Mouse (Mus musculus) neural tube, embryonic 11.5 days (tissue): ENCODE measurements around the gene Cops7b. TPM values are rescaled to one million over a fixed set of nuclear protein-coding genes. Genes with fewer than 3 reads are reported as not detected.
"Not testable (repeated sequence)": the region's sequence is repeated elsewhere in the genome, so short reads cannot be mapped to it uniquely, and the experiment has no call there.

Experiments
- ATAC-seq: fragments of 200-750 bp; cut with Nextera tagmentation; 2 replicates; pipeline ENCODE4 v1.8.0; 2017; ENCODE audit warnings: moderate number of reproducible peaks, mild to moderate bottlenecking, moderate TSS enrichment, moderate library complexity; ENCODE audit not compliant: insufficient read depth, low FRiP score, low TSS enrichment
- DNase-seq: peaks from one replicate; pipeline ENCODE4 v3.0.0-alpha.2; 2015; ENCODE audit warnings: low spot score
- H3K27ac ChIP-seq: fragments of 300-500 bp; sonication (generic); 2 replicates; pipeline ENCODE4 v1.5.1; 2014; ENCODE audit warnings: low read depth, mild to moderate bottlenecking, low read length
- H3K27me3 ChIP-seq: fragments of 300-500 bp; sonication (generic); 2 replicates; pipeline ENCODE4 v1.6.1; 2014; ENCODE audit warnings: mild to moderate bottlenecking, low read length, mixed read lengths; ENCODE audit not compliant: control insufficient read depth, insufficient read depth
- H3K36me3 ChIP-seq: fragments of 300-500 bp; sonication (generic); 2 replicates; pipeline ENCODE4 v1.6.1; 2014; ENCODE audit warnings: mild to moderate bottlenecking, low read length, moderate library complexity, mixed read lengths; ENCODE audit not compliant: control insufficient read depth, insufficient read depth
- H3K4me1 ChIP-seq: fragments of 300-500 bp; sonication (generic); 2 replicates; pipeline ENCODE4 v1.6.1; 2014; ENCODE audit warnings: low read length, mixed read lengths; ENCODE audit not compliant: control insufficient read depth, insufficient read depth
- H3K4me2 ChIP-seq: fragments of 300-500 bp; sonication (generic); 2 replicates; pipeline ENCODE4 v1.6.1; 2014; ENCODE audit warnings: low read depth, mild to moderate bottlenecking, moderate library complexity
- H3K4me3 ChIP-seq: fragments of 300-500 bp; sonication (generic); 2 replicates; pipeline ENCODE4 v1.5.1; 2014; ENCODE audit warnings: low read depth, low read length
- H3K9ac ChIP-seq: fragments of 300-500 bp; sonication (generic); 2 replicates; pipeline ENCODE4 v1.6.1; 2014; ENCODE audit warnings: mild to moderate bottlenecking, low read length
- H3K9me3 ChIP-seq: fragments of 300-500 bp; sonication (generic); 2 replicates; pipeline ENCODE4 v1.6.1; 2016; ENCODE audit warnings: low read length; ENCODE audit not compliant: control insufficient read depth
- WGBS: fragments of 180-500 bp; shearing (Covaris S2); extraction: QIAGEN DNeasy Blood & Tissue Kit; methylation state at CpG from one replicate; pipeline ENCODE4 v1.1.7; 2014; 5-methylcytosine and 5-hydroxymethylcytosine counted together
- polyA plus RNA-seq: library from polyadenylated mRNA; unstranded; fragments of >200 nt; fragmentation: Nextera tagmentation; extraction: Ambion mirVana; gene quantifications from 2 replicates; pipeline ENCODE4 v1.2.1, GENCODE M21; 2014

Cops7b gene
- polyA plus RNA-seq: 63.7 and 65.4 TPM in 2 replicates

GRCm38 (mm10) chr1:86582451-86583096 is at the start of gene Cops7b, which contains the start of gene Pde6d:
Gene Cops7b (plus strand): TSS chr1:86582904.
Gene Pde6d (minus strand): TSS chr1:86582629.
- no peaks in the 10 kb centered on the region for H3K36me3 ChIP-seq
- ATAC-seq (peak; percentile 97), DNase-seq (peak; percentile 96)
- H3K4me1 ChIP-seq: 0 out of 2 replicates have a peak, but pooled peaks cover 3% of the 10 kb centered on the region
- peak within 1 kb of the TSS; percentile 71 for H3K4me3 ChIP-seq
- peak within 1 kb of the TSS; percentile 77 for H3K9ac ChIP-seq
- peak within 1 kb of the TSS; percentile 73 for H3K4me2 ChIP-seq
- H3K27ac ChIP-seq: 0 out of 2 replicates have a peak within 1 kb of the TSS, but pooled peaks have one; percentile 35
- no peaks in the 10 kb centered on the region for H3K9me3 ChIP-seq
- under 1% methylated on average over 26 of the region's 26 CpGs for WGBS
- H3K27me3 ChIP-seq: no peaks in the 10 kb centered on the region

- 82% methylated on average over 6 of the region's 6 CpGs for WGBS
- no peak for DNase-seq
- H3K27ac ChIP-seq: no peak overlapping the region
- H3K9me3 ChIP-seq: no peaks in the 10 kb centered on the region
- H3K4me2 ChIP-seq: no peak overlapping the region
- no peak overlapping the region for H3K9ac ChIP-seq
- peaks cover 12% of the 10 kb centered on the region; the same call in 1 of the 2 replicates for H3K4me1 ChIP-seq
- no peak overlapping the region for H3K4me3 ChIP-seq
- peaks cover 11% of the 10 kb centered on the region for H3K36me3 ChIP-seq
- no peaks in the 10 kb centered on the region for H3K27me3 ChIP-seq
- no peak for ATAC-seq
Observed at GRCm38 (mm10) chr1:86533411-86534130, 49.1 kb upstream of the Cops7b start.

DNA sequence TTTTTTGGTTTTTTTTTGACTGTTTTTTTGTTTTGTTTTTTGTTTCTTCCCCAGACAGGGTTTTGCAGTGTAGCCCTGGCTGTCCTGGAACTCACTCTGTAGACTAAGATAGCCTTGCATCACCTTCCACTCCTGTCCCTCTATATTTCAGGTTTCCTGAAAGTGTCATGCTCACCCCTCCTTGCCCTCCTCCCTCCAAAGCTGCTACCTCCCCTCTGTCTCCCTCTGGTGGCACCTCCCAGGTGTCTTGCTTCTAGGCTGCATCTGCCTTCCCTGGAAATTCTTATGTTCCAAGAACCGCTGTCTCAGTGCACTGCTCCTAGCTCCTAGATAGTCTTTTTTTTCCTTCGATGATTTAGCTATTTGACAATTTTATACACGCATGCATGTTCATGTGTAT is 44.3 kb upstream of the Cops7b start:
- Histone ChIP-seq H3K27ac (no peak overlapping the region), H3K4me2 (no peak overlapping the region), H3K9me3 (no peaks in the 10 kb centered on the region), H3K27me3 (no peaks in the 10 kb centered on the region), H3K36me3 (no peaks in the 10 kb centered on the region), H3K4me1 (no peaks in the 10 kb centered on the region), H3K4me3 (no peak overlapping the region), H3K9ac (no peak overlapping the region)
- 69% methylated on average over 3 of the region's 3 CpGs for WGBS
- ATAC-seq (no peak), DNase-seq (no peak)

- not testable (repeated sequence) for H3K9me3 ChIP-seq, H3K27ac ChIP-seq, H3K4me2 ChIP-seq, ATAC-seq, DNase-seq, H3K4me3 ChIP-seq, H3K36me3 ChIP-seq, H3K27me3 ChIP-seq, H3K9ac ChIP-seq, H3K4me1 ChIP-seq
- 91% methylated on average over 12 of the region's 12 CpGs for WGBS
Observed at GRCm38 (mm10) chr1:86539583-86539982, 43.1 kb upstream of the Cops7b start.

- Histone ChIP-seq H3K4me1 (no peaks in the 10 kb centered on the region), H3K27me3 (no peaks in the 10 kb centered on the region), H3K9me3 (no peaks in the 10 kb centered on the region), H3K27ac (no peak overlapping the region), H3K36me3 (peaks cover 8% of the 10 kb centered on the region), H3K9ac (no peak overlapping the region), H3K4me3 (no peak overlapping the region), H3K4me2 (no peak overlapping the region)
- ATAC-seq (no peak), DNase-seq (no peak)
- WGBS: 96% methylated on average over 2 of the region's 2 CpGs
Observed at GRCm38 (mm10) chr1:86542584-86542983, 40.1 kb upstream of the Cops7b start.

GRCm38 (mm10) chr1:86546797-86547196 is 35.9 kb upstream of the Cops7b start:
- DNase-seq: no peak
- no peaks in the 10 kb centered on the region for H3K4me1 ChIP-seq
- H3K4me3 ChIP-seq: no peak overlapping the region
- no peaks in the 10 kb centered on the region for H3K27me3 ChIP-seq
- no peak overlapping the region for H3K4me2 ChIP-seq
- H3K9ac ChIP-seq: no peak overlapping the region
- 65% methylated on average over 3 of the region's 3 CpGs for WGBS
- no peak overlapping the region for H3K27ac ChIP-seq
- H3K36me3 ChIP-seq: peaks cover 8% of the 10 kb centered on the region
- ATAC-seq: no peak
- no peaks in the 10 kb centered on the region for H3K9me3 ChIP-seq

DNA sequence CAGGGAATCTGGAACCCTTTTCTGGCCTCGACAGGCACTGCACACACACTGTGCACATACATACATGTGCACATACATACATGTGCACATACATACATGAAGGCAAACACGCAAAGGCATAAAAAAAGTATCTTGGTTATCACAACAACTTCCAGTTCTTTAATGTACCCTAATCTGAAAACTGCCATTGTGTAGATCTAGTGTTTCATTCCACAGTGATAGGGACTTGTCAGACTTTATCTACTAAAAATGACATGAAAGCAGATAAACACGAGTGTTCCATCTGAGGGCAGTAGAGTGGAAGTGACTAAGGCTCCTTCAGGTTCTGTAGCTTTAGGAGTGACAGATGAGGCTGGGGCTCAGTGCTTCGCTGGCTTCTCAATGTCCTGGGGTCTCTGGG is 31.4 kb upstream of the Cops7b start:
- H3K27me3 ChIP-seq: no peaks in the 10 kb centered on the region
- WGBS: 86% methylated on average over 4 of the region's 4 CpGs
- H3K36me3 ChIP-seq: peaks cover 3% of the 10 kb centered on the region
- no peak overlapping the region for H3K4me2 ChIP-seq
- H3K4me1 ChIP-seq: no peaks in the 10 kb centered on the region
- H3K27ac ChIP-seq: no peak overlapping the region
- DNase-seq: no peak
- H3K9ac ChIP-seq: no peak overlapping the region
- H3K9me3 ChIP-seq: no peaks in the 10 kb centered on the region
- ATAC-seq: no peak
- no peak overlapping the region for H3K4me3 ChIP-seq

DNA sequence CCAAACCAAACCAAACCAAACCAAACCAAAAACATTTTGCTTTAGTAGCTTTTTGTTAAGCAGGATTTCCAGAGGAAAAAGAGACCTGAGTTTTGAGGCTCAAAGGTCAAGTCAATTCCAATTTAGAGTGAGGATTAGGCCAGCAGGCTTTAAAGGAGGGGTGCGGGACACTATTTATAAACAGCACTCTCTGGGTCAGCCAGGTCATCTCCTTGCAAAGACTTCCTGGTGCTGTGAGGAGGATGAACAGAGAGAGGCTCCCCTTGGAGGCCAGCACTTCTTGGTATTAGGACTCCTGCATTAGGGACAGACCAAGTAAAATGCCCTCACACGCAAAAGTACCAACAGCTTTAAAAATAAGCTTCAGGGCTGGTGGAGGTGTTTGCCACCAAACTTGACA is 30.8 kb upstream of the Cops7b start:
- no peak overlapping the region for H3K27ac ChIP-seq
- H3K4me3 ChIP-seq: no peak overlapping the region
- H3K27me3 ChIP-seq: no peaks in the 10 kb centered on the region
- H3K9ac ChIP-seq: no peak overlapping the region
- no peaks in the 10 kb centered on the region for H3K4me1 ChIP-seq
- H3K4me2 ChIP-seq: no peak overlapping the region
- 60% methylated on average over 2 of the region's 2 CpGs for WGBS
- no peaks in the 10 kb centered on the region for H3K9me3 ChIP-seq
- DNase-seq: no peak
- H3K36me3 ChIP-seq: peaks cover 3% of the 10 kb centered on the region
- ATAC-seq: no peak

GRCm38 (mm10) chr1:86555665-86556064 is 27.0 kb upstream of the Cops7b start:
- no peak overlapping the region for H3K9ac ChIP-seq
- 87% methylated on average over 3 of the region's 3 CpGs for WGBS
- H3K4me3 ChIP-seq: no peak overlapping the region
- H3K4me2 ChIP-seq: no peak overlapping the region
- H3K4me1 ChIP-seq: no peaks in the 10 kb centered on the region
- no peak for DNase-seq
- no peaks in the 10 kb centered on the region for H3K36me3 ChIP-seq
- H3K27me3 ChIP-seq: no peaks in the 10 kb centered on the region
- no peaks in the 10 kb centered on the region for H3K9me3 ChIP-seq
- H3K27ac ChIP-seq: no peak overlapping the region
- ATAC-seq: no peak
